Mouse (Mus musculus) midbrain, embryonic 10.5 days (tissue): ENCODE results near the gene Slc51b. TPM values are rescaled to one million over a fixed set of nuclear protein-coding genes. Genes with fewer than 3 reads are reported as not detected.

Experiments
- DNase-seq: peaks from one replicate; pipeline ENCODE4 v3.0.0-alpha.2; 2017; ENCODE audit warnings: low spot score
- H3K27ac ChIP-seq: fragments of 300-500 bp; sonication (generic); replicated peaks from 2 replicates; pipeline ENCODE4 v1.5.1; 2016; ENCODE audit warnings: mild to moderate bottlenecking
- H3K27me3 ChIP-seq: fragments of 300-500 bp; sonication (generic); 2 replicates; pipeline ENCODE4 v1.6.1; 2016; ENCODE audit warnings: low read depth, mild to moderate bottlenecking; ENCODE audit not compliant: poor library complexity, severe bottlenecking
- H3K36me3 ChIP-seq: fragments of 300-500 bp; sonication (generic); 2 replicates; pipeline ENCODE4 v1.6.1; 2016; ENCODE audit warnings: mild to moderate bottlenecking, moderate library complexity
- H3K4me1 ChIP-seq: fragments of 300-500 bp; sonication (generic); 2 replicates; pipeline ENCODE4 v1.6.1; 2016
- H3K4me3 ChIP-seq: fragments of 300-500 bp; sonication (generic); 2 replicates; pipeline ENCODE4 v1.5.1; 2016; ENCODE audit warnings: mild to moderate bottlenecking, moderate library complexity
- H3K9me3 ChIP-seq: fragments of 300-500 bp; sonication (generic); replicated peaks from 2 replicates; pipeline ENCODE4 v1.6.1; 2016; ENCODE audit warnings: mild to moderate bottlenecking
- WGBS: fragments of 180-500 bp; shearing (Covaris S2); methylation state at CpG from one replicate; pipeline ENCODE4 v1.1.7; 2016; 5-methylcytosine and 5-hydroxymethylcytosine counted together
- polyA plus RNA-seq: library from polyadenylated mRNA; unstranded; fragments of >200 nt; fragmentation: Nextera tagmentation; extraction: Ambion mirVana; gene quantifications from 2 replicates; pipeline ENCODE4 v1.2.1, GENCODE M21; 2016

The Slc51b gene
- polyA plus RNA-seq, 1 experiment from 2014 or later: not detected

- H3K27ac ChIP-seq: no peak overlapping the region
- WGBS: 68% methylated on average over 5 of the region's 5 CpGs
Measured at GRCm38 (mm10) chr9:65434140-65434539, 11.4 kb upstream of the Slc51b start.

GRCm38 (mm10) chr9:65432236-65432635 lies 9.5 kb upstream of the Slc51b start:
- no peaks in the 10 kb centered on the region for H3K9me3 ChIP-seq
- DNase-seq: peak; percentile 74
- H3K4me3 ChIP-seq: no peak overlapping the region
- WGBS: 4% methylated on average over 3 of the region's 3 CpGs
- H3K4me1 ChIP-seq: peaks cover 11% of the 10 kb centered on the region
- H3K36me3 ChIP-seq: no peaks in the 10 kb centered on the region
- H3K27me3 ChIP-seq: no peaks in the 10 kb centered on the region
- no peak overlapping the region for H3K27ac ChIP-seq

More at GRCm38 (mm10) chr9:65434140-65434539, 11.4 kb upstream of the Slc51b start:
- Histone ChIP-seq H3K27me3 (no peaks in the 10 kb centered on the region), H3K9me3 (no peaks in the 10 kb centered on the region), H3K4me1 (peaks cover 11% of the 10 kb centered on the region), H3K4me3 (no peak overlapping the region), H3K36me3 (peaks cover 12% of the 10 kb centered on the region)
- DNase-seq: peak; percentile 49

- Histone ChIP-seq H3K36me3 (no peaks in the 10 kb centered on the region), H3K27ac (no peak overlapping the region), H3K27me3 (no peaks in the 10 kb centered on the region), H3K4me1 (peaks cover 2% of the 10 kb centered on the region), H3K4me3 (no peak overlapping the region), H3K9me3 (no peaks in the 10 kb centered on the region)
- 88% methylated on average over 5 of the region's 5 CpGs for WGBS
- no peak for DNase-seq
Measured at GRCm38 (mm10) chr9:65430921-65431320, 8.2 kb upstream of the Slc51b start.

GRCm38 (mm10) chr9:65430401-65430800 lies 7.6 kb upstream of the Slc51b start:
- Histone ChIP-seq H3K9me3 (no peaks in the 10 kb centered on the region), H3K27me3 (no peaks in the 10 kb centered on the region), H3K36me3 (no peaks in the 10 kb centered on the region), H3K27ac (no peak overlapping the region), H3K4me3 (no peak overlapping the region), H3K4me1 (no peaks in the 10 kb centered on the region)
- no peak for DNase-seq

- no peaks in the 10 kb centered on the region for H3K27me3 ChIP-seq
- 86% methylated on average over 5 of the region's 5 CpGs for WGBS
- H3K4me3 ChIP-seq: no peak overlapping the region
- no peaks in the 10 kb centered on the region for H3K36me3 ChIP-seq
- H3K9me3 ChIP-seq: no peaks in the 10 kb centered on the region
- DNase-seq: no peak
- H3K27ac ChIP-seq: no peak overlapping the region
- H3K4me1 ChIP-seq: no peaks in the 10 kb centered on the region
Measured at GRCm38 (mm10) chr9:65428003-65428402, 5.2 kb upstream of the Slc51b start.

- Histone ChIP-seq H3K36me3 (no peaks in the 10 kb centered on the region), H3K27ac (no peak overlapping the region), H3K9me3 (no peaks in the 10 kb centered on the region), H3K4me1 (no peaks in the 10 kb centered on the region), H3K4me3 (no peak overlapping the region), H3K27me3 (no peaks in the 10 kb centered on the region)
- no peak for DNase-seq
- 76% methylated on average over 2 of the region's 2 CpGs for WGBS
Measured at GRCm38 (mm10) chr9:65427511-65427910, 4.8 kb upstream of the Slc51b start.

GRCm38 (mm10) chr9:65424393-65424792 lies 1.6 kb upstream of the Slc51b start:
- 51% methylated on average over 3 of the region's 3 CpGs for WGBS
- Histone ChIP-seq H3K27ac (no peak overlapping the region), H3K36me3 (no peaks in the 10 kb centered on the region), H3K27me3 (no peaks in the 10 kb centered on the region), H3K4me3 (no peak overlapping the region), H3K9me3 (no peaks in the 10 kb centered on the region), H3K4me1 (no peaks in the 10 kb centered on the region)
- DNase-seq: no peak

GRCm38 (mm10) chr9:65419633-65420032 lies 3.1 kb downstream of the Slc51b start:
- no peak for DNase-seq
- 83% methylated on average over 3 of the region's 3 CpGs for WGBS
- no peaks in the 10 kb centered on the region for H3K36me3 ChIP-seq
- no peak overlapping the region for H3K27ac ChIP-seq
- no peak overlapping the region for H3K4me3 ChIP-seq
- no peaks in the 10 kb centered on the region for H3K4me1 ChIP-seq
- H3K27me3 ChIP-seq: no peaks in the 10 kb centered on the region
- H3K9me3 ChIP-seq: no peaks in the 10 kb centered on the region

GRCm38 (mm10) chr9:65417738-65418137 lies 5.0 kb downstream of the Slc51b start:
- Histone ChIP-seq H3K27ac (no peak overlapping the region), H3K27me3 (no peaks in the 10 kb centered on the region), H3K4me1 (no peaks in the 10 kb centered on the region), H3K9me3 (no peaks in the 10 kb centered on the region), H3K36me3 (no peaks in the 10 kb centered on the region), H3K4me3 (no peak overlapping the region)
- DNase-seq: no peak
- 46% methylated on average over 3 of the region's 3 CpGs for WGBS

GRCm38 (mm10) chr9:65411326-65411725 lies 11.4 kb downstream of the Slc51b start:
- DNase-seq: no peak
- H3K4me1 ChIP-seq: no peaks in the 10 kb centered on the region
- no peaks in the 10 kb centered on the region for H3K36me3 ChIP-seq
- WGBS: 83% methylated on average over 3 of the region's 3 CpGs
- no peak overlapping the region for H3K4me3 ChIP-seq
- H3K27ac ChIP-seq: no peak overlapping the region
- no peaks in the 10 kb centered on the region for H3K9me3 ChIP-seq
- no peaks in the 10 kb centered on the region for H3K27me3 ChIP-seq

GRCm38 (mm10) chr9:65410378-65410777 lies 12.4 kb downstream of the Slc51b start:
- no peak overlapping the region for H3K4me3 ChIP-seq
- no peaks in the 10 kb centered on the region for H3K27me3 ChIP-seq
- WGBS: 92% methylated on average over 8 of the region's 8 CpGs

GRCm38 (mm10) chr9:65408871-65409295 lies 13.9 kb downstream of the Slc51b start:
- DNase-seq: no peak
- H3K36me3 ChIP-seq: no peaks in the 10 kb centered on the region

More at GRCm38 (mm10) chr9:65410378-65410777, 12.4 kb downstream of the Slc51b start:
- Histone ChIP-seq H3K36me3 (no peaks in the 10 kb centered on the region), H3K9me3 (no peaks in the 10 kb centered on the region), H3K27ac (no peak overlapping the region), H3K4me1 (no peaks in the 10 kb centered on the region)
- DNase-seq: no peak

GRCm38 (mm10) chr9:65407861-65408260 lies 14.9 kb downstream of the Slc51b start:
- no peaks in the 10 kb centered on the region for H3K27me3 ChIP-seq
- H3K36me3 ChIP-seq: no peaks in the 10 kb centered on the region
- no peak for DNase-seq
- no peak overlapping the region for H3K27ac ChIP-seq
- H3K9me3 ChIP-seq: no peaks in the 10 kb centered on the region
- H3K4me1 ChIP-seq: no peaks in the 10 kb centered on the region
- no peak overlapping the region for H3K4me3 ChIP-seq
- 89% methylated on average over 3 of the region's 3 CpGs for WGBS

More at GRCm38 (mm10) chr9:65408871-65409295, 13.9 kb downstream of the Slc51b start:
- Histone ChIP-seq H3K9me3 (no peaks in the 10 kb centered on the region), H3K4me3 (no peak overlapping the region), H3K27ac (no peak overlapping the region), H3K4me1 (no peaks in the 10 kb centered on the region), H3K27me3 (no peaks in the 10 kb centered on the region)
- 76% methylated on average over 5 of the region's 5 CpGs for WGBS

GRCm38 (mm10) chr9:65407327-65407726 lies 15.4 kb downstream of the Slc51b start:
- Histone ChIP-seq H3K4me3 (no peak overlapping the region), H3K27me3 (no peaks in the 10 kb centered on the region), H3K36me3 (no peaks in the 10 kb centered on the region), H3K9me3 (no peaks in the 10 kb centered on the region), H3K4me1 (no peaks in the 10 kb centered on the region), H3K27ac (no peak overlapping the region)
- 93% methylated on average over 5 of the region's 5 CpGs for WGBS
- DNase-seq: no peak
